Mouse (Mus musculus): ENCODE measurements around the gene Olfr456.
"Not testable (repeated sequence)": the region's sequence is repeated elsewhere in the genome, so short reads cannot be mapped to it uniquely, and the experiment has no call there.

Olfr456 gene

DNA sequence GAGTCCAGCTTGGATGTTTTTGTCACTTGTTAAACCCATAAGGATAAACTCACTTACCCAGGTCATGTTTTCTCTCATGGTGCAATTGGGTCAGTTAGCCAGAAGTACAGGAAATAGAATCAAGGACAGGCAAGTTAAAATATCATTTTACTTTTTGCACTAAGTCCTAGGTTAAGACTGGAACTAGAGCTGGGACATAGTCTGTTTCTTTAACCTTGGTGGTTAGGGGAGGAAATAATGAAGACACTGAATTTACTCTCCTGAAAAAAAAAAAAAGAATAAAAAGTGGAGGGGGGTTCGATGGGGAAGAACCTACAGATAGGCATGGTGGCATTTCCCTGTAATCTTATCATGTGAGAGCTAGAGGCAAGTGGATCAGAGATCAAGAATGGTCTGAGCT, at the start of gene Olfr456:
TSS of gene Olfr456 (minus strand) at position 101 of the 400 bp plus-strand sequence.
- DNase-seq (ENCODE audit: low spot score in 2 of 2), result no peak

DNA sequence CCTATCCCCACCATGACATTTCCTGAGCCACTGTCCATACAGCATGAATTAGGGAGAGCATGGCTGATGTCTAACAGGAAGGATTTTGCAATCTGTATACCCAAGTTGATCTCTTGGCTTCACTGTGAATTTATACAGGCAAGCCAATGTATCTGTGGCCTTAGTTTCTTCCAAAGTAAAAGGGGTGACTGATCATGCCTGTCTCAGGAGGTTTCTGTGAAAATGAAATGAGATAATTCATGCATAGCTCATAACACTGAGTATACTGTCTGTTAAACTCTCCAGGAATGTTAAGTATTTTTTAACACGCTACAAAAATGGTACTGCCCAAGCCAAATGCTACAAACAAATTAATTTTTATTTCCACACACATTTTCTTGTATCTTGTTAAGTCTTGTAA, 26.4 kb upstream of the Olfr456 start:
- no peak for DNase-seq (ENCODE audit: low spot score in 2 of 2)

DNA sequence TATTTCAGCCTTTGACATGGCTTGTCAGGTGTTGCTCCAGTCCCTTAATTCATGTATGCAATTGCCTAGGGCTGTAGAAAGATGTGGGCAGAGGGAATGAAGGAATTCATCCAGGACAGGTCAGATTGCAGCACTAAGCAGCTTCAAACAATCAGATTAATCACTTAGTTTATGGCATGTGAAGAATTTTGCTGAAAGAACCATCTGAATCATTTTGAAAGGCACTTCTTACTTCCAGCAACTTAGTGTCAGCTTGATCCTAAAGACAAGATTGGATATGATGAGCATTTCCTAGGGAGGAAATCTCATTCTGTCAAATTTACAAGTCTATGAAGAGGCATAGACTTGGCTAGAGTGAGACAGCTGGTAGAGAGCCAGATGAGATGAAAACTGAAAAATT, 22.3 kb upstream of the Olfr456 start:
- DNase-seq (ENCODE audit: low spot score in 2 of 2), result no peak

DNA sequence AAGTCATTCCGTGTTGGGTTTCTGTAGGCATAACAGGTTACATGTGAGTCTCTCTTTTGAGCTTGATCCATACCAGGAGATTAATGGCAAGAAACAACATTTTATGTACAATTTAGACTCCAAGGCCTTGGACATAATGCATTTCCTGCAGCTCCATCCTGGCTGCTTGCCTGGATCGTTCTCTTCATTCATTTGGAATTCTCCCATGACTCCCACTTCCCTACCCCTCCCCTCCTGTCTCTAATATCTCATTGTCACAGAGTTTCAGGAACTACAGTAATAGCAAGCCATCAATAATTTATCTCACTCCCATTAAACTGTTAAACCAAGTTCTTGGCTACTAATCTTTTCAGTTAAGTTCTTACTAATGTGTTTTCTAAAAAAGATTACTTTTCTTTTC, 16.5 kb upstream of the Olfr456 start:
- no peak for DNase-seq (ENCODE audit: low spot score in 2 of 2)

DNA sequence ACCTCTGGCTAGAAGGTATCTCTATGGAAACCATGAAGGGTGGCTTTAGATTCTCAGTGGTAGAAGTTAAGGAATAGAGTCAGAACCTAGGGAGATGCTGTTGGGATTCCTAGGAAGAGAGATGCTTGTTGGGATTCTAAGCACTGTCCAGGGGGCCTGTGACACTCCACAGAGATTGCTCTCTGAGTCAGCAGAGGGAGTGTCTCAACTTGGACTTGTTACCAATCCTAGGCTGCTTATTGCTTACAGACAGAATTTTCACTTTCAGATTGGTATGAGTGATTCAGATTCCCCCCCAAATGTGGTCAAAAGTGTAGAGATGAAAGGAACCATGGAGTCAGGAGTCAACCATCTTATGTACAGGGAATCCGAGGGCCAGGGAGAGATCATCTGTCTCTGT, 2.7 kb upstream of the Olfr456 start:
- no peak for DNase-seq (ENCODE audit: low spot score in 2 of 2)

DNA sequence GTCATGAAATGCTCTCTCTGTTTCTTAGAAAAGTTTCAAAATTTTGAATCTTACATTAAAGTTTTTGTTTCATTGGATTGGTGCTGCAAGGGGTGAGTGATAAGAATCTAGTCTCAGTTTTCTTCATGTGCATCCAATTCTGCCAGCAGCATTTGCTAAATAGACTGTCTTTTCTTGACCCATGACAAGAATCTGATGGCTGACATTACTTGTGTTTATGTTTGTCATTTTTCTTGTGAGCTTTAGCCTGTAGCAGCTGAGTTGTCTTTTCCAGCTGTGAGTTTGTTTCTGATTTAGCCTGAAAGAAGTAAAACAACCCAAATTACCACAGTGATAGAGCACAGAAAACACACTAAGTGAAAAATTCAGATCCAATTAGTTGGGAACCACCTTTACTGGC, 2.4 kb downstream of the Olfr456 start:
- DNase-seq (ENCODE audit: low spot score in 2 of 2), result no peak

DNA sequence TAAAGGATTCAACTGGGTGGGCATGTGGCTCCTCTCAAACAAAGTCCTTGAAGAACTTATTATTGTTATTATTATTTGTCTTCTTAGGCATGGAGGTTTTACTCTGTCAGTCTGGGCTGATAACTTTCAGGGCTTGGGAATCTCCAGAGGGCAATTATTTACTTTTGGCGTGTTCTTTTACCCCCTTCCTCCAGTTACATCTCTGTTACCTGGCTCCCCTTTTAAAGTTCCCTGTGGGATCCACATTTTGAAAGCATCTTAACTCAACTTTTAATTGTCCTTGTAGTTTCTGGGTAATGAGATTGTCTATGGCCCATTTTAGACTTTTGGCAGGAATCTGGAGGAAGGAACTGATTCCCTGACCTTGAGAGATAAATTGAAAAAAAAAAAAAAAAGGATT, 10.8 kb downstream of the Olfr456 start, which contains the start of gene Olfr457:
TSS of gene Olfr457 (minus strand) at position 101 of the 400 bp plus-strand sequence.
- no peak for DNase-seq (ENCODE audit: low spot score in 2 of 2)

DNA sequence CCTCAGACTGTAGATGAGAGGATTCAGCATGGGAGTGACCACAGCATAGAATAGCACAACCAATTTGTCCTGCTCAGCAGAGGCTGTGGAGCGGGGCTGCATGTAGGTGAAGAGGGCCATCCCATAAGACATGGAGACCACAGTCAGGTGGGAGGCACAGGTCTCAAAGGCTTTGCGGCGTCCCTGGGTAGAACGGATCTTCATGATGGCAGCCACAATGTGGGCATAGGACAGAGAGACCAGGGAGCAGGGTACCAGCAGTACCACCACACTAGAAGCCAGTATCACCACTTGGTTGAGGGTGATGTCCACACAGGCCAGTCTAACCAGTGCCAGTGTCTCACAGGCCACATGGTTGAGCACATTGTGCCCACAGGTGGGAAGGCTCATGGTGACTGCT, 15.7 kb downstream of the Olfr456 start:
- not testable (repeated sequence) for DNase-seq (ENCODE audit: low spot score in 2 of 2)

DNA sequence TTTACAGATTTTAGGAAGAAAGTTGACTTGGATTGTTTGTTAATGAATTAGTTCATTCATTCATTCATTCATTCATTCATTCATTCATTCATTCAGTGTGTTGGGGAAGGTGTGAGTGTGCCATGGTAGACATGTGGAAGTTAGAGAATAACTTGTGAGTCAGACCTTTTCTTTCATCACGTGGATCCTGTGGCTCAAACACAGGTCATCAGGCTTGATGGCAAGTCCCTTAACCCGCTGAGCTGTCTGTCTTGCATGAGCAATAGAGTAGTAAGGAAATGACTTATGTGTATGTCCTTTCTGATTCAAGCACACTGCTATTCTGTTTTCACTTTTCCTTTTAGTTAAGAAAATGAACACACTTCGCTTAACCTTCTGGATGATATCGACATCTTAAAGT, 16.5 kb downstream of the Olfr456 start:
- DNase-seq (ENCODE audit: low spot score in 2 of 2), result no peak

DNA sequence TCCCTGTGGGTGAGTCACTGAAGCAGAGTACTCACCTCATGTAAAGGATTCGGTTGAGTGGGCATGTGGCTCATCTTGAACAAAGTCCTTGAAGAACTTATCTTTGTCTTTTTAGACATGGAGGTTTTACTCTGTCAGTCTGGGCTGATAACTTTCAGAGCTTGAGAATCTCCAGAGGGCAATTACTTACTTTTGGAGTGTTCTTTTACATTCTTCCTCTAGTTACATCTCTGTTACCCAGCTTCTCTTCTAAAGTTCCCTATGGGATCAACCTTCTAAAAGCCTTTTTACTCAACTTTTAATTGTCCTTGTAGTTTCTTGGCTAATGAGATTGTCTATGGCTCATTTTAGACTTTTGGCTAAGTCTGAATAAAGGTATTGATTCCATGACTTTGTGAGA, 21.9 kb downstream of the Olfr456 start, which contains the start of gene Olfr458:
TSS of gene Olfr458 (minus strand) at position 101 of the 400 bp plus-strand sequence.
- DNase-seq (ENCODE audit: low spot score in 2 of 2), result no peak

DNA sequence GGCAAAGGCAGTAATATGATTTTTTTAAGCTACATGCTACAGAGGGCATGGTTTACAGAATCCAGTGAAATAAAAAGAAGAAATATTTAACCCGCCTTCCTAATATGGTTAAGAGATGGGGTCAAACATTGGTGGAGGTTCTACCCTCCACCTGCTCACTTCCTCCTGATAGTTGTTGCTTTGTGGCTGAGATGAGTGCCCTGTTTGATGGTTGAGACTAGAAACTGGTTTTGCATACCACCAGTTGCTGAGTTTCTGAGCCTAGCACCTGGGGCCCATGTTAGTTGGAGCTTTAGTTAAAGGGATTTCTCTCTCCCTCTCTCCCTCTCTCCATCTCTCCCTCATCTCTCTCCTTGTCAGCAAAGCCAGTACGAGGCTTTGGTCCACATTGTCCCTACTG, 39.6 kb downstream of the Olfr456 start:
- DNase-seq (ENCODE audit: low spot score in 2 of 2), result no peak

DNA sequence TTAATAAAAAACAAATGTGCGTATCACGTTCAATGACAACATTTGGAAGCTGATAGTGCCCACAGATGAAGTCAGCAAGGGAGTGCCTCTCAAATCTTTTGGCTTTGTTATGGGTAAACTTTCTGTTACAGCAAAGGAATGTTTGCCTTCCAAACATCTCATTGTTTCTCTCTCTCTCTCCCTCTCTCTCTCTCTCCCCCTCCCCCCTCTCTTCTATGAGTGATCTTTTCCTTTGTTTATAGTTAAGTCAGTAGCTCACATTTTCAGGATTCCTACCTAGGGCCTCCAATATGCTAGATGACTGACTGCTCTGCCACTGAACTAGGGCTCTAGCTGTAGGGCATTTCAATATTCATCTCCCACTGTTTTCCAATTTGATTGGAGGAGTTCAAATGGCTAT, 42.5 kb downstream of the Olfr456 start:
- no peak for DNase-seq (ENCODE audit: low spot score in 2 of 2)

DNA sequence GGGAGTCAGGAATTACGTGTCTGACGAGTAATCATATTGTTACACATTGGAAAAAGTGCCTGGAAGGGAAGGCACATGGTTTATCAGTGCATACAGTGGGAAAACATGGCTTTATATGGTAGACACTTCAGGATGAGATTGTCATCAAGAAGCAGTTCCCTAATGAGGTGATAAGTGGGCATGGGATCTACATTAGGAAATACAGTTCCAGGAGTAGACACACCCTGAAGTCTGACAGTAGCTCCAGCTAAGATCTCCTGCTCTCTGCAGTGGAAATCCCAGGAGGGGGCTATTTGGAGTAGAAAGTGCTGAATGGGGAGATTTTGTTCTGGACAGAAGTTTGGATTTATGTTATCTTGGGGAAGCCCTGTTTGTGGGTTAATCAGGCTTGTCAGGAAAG, 45.6 kb downstream of the Olfr456 start:
- DNase-seq (ENCODE audit: low spot score in 2 of 2), result no peak

Measured in frontal cortex, postnatal 10 days (tissue).